Mouse (Mus musculus): ENCODE data around the gene Lyrm1. TPM values are rescaled to one million over a fixed set of nuclear protein-coding genes. Genes with fewer than 3 reads are reported as not detected.

The Lyrm1 gene
- polyA plus RNA-seq, 3 experiments from 2014 or later, result 16.8 to 26.1 (median 17.9) TPM

GRCm38 (mm10) chr7:119965651-119966395, 70.2 kb downstream of the Lyrm1 start:
- ATAC-seq, result no peak

GRCm38 (mm10) chr7:119969320-119969719, 73.7 kb downstream of the Lyrm1 start:
- no peak for ATAC-seq

- no peak for ATAC-seq
These were observed 78.6 kb downstream of the Lyrm1 start for GRCm38 (mm10) chr7:119974214-119974613.

- ATAC-seq, result no peak
These were observed 80.6 kb downstream of the Lyrm1 start for GRCm38 (mm10) chr7:119976256-119976655.

GRCm38 (mm10) chr7:119977574-119977973, 81.9 kb downstream of the Lyrm1 start:
- no peak for ATAC-seq

- no peak for ATAC-seq
These were observed 82.9 kb downstream of the Lyrm1 start for GRCm38 (mm10) chr7:119978576-119978975.

- ATAC-seq, result no peak
These were observed 84.5 kb downstream of the Lyrm1 start for GRCm38 (mm10) chr7:119980170-119980569.

GRCm38 (mm10) chr7:119985279-119985912, 89.7 kb downstream of the Lyrm1 start:
- no peak for ATAC-seq

- no peak for ATAC-seq
These were observed 101.4 kb downstream of the Lyrm1 start for GRCm38 (mm10) chr7:119997066-119997465.

Other genes with a start within 250 kb of the Lyrm1 start
- gene Acsm4, start 205.8 kb upstream of the Lyrm1 start, polyA plus RNA-seq (2017; shearing (Covaris generic)), result not detected
- gene Thumpd1, start 175.1 kb upstream of the Lyrm1 start, polyA plus RNA-seq (2017; shearing (Covaris generic)), result 10 to 100 TPM; 38.8 to 56.0 (median 54.1) TPM
- gene Acsm3, start 134.9 kb upstream of the Lyrm1 start, polyA plus RNA-seq (2017; shearing (Covaris generic)), result not detected
- 10 to 100 TPM; 32.0 to 39.9 (median 33.8) TPM for gene Rexo5, start 101.9 kb upstream of the Lyrm1 start, polyA plus RNA-seq (2017; shearing (Covaris generic))
- gene Eri2, start 101.8 kb upstream of the Lyrm1 start, polyA plus RNA-seq (2017; shearing (Covaris generic)), result 10 to 100 TPM in 1 of 3 experiments, 1 to 10 TPM in 2; 7.2 to 14.3 (median 8.1) TPM
- gene Dcun1d3, start 437 bp downstream of the Lyrm1 start, polyA plus RNA-seq (2017; shearing (Covaris generic)), result 1 to 10 TPM; 5.8 to 10.0 (median 9.4) TPM
- gene Dnah3, start 199.4 kb downstream of the Lyrm1 start, polyA plus RNA-seq (2017; shearing (Covaris generic)), result under 1 TPM in 1 of 3 experiments, not detected in 2; 0.24 TPM
- 10 to 100 TPM in 1 of 3 experiments, 1 to 10 TPM in 2; 6.7 to 17.8 (median 7.2) TPM for gene Tmem159, start 206.5 kb downstream of the Lyrm1 start, polyA plus RNA-seq (2017; shearing (Covaris generic))
- not detected for gene Zp2, start 249.4 kb downstream of the Lyrm1 start, polyA plus RNA-seq (2017; shearing (Covaris generic))